ENCODE assay signal across 8 mouse cellular contexts in the genomic region with DNA sequence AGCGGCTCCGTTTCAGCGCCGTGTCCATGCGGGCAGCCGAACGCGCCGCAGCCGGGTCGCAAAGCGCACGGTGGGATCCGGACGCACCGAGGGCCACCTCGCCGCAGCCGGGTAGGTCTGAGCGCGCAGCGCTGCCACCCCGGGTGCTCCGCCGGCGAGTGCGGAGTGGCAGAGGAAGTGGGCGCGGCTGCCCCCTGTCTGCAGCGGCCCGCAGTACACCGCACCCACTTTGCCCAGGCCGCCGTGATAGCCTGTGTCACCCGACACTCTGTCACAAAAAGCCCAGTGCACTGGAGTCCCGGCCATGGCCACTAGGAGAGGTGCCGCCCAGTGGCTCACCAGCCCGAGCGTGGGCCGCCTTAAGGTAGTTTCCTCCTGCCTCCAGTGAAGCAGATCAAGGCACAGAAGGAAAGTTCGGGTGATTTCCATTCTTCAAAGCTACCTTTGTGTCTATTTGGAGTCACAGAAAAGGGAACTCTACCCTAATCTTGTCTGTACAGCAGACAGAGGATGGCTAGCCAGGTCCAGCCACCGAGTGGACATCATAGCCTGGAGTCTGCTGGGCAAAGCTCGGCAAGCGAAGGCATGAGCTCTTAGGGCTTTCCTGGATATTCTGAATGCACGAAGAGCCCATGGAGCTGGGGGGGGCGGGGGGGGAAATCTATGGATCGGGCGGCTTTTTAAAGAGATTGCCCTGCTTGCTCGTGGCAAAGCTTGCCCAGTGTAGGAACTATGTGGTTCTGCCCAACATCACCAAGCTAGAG. TPM values are rescaled to one million over a fixed set of nuclear protein-coding genes. Genes with fewer than 3 reads are reported as not detected.
DNase-seq lines count a peak whose midpoint lies in the region; ATAC-seq lines count a peak whose summit lies in the region.

A gene (minus strand): TSS at position 149 of the 764 bp plus-strand sequence.

- no peaks in the 10 kb centered on the region for H3K36me3 ChIP-seq in embryonic facial prominence, embryonic 12.5 days
- H3K36me3 ChIP-seq in midbrain, embryonic 11.5 days (ENCODE audit: control insufficient read depth, insufficient read depth, low read length), result no peaks in the 10 kb centered on the region

- peak within 1 kb of the TSS; percentile 75 for H3K4me2 ChIP-seq in embryonic facial prominence, embryonic 12.5 days (replicated peaks)
- H3K4me2 ChIP-seq in midbrain, embryonic 11.5 days, result peak within 1 kb of the TSS; percentile 96

- peaks cover 18% of the 10 kb centered on the region for H3K4me1 ChIP-seq in embryonic facial prominence, embryonic 12.5 days
- H3K4me1 ChIP-seq in midbrain, embryonic 11.5 days (ENCODE audit: control insufficient read depth, insufficient read depth, low read length), result no peaks in the 10 kb centered on the region; the same call in 1 of the 2 replicates

- ATAC-seq in embryonic facial prominence, embryonic 12.5 days (ENCODE audit: insufficient number of reproducible peaks, insufficient read depth, low FRiP score, low TSS enrichment), result peak; percentile 89
- peak; percentile 97 for ATAC-seq in midbrain, embryonic 11.5 days (ENCODE audit: low FRiP score)

- H3K9ac ChIP-seq in embryonic facial prominence, embryonic 12.5 days, result peak within 1 kb of the TSS; percentile 80
- peak within 1 kb of the TSS; percentile 70 for H3K9ac ChIP-seq in midbrain, embryonic 11.5 days (ENCODE audit: low read length)

- intact Hi-C loops in left cerebral cortex, postnatal 4 days (cut with DNase I), result loop anchor here (5.0 kb wide), 1 partner anchor 44 kb away; no protein-coding TSS in a partner anchor

- peak within 1 kb of the TSS; percentile 75 for H3K4me3 ChIP-seq in embryonic facial prominence, embryonic 12.5 days
- peak within 1 kb of the TSS; percentile 56 for H3K4me3 ChIP-seq in midbrain, embryonic 11.5 days (ENCODE audit: low read depth, low read length)

- no peaks in the 10 kb centered on the region for H3K27me3 ChIP-seq in embryonic facial prominence, embryonic 12.5 days
- peaks cover 5% of the 10 kb centered on the region for H3K27me3 ChIP-seq in midbrain, embryonic 11.5 days (ENCODE audit: control insufficient read depth, insufficient read depth, low read length)

- H3K9me3 ChIP-seq in embryonic facial prominence, embryonic 12.5 days, result no peaks in the 10 kb centered on the region
- H3K9me3 ChIP-seq in midbrain, embryonic 11.5 days (ENCODE audit: control insufficient read depth, low read length), result no peaks in the 10 kb centered on the region

- peak within 1 kb of the TSS; percentile 75 for H3K27ac ChIP-seq in embryonic facial prominence, embryonic 12.5 days
- H3K27ac ChIP-seq in midbrain, embryonic 11.5 days (ENCODE audit: low read depth, low read length), result peak within 1 kb of the TSS; percentile 4; the same call in 1 of the 2 replicates

- DNase-seq in 3134 (ENCODE audit: extremely low read depth, insufficient read length, low spot score), result peak; percentile 89
- DNase-seq in adrenal gland, postnatal 36 days, result peak; percentile 95 to 96
- peak; percentile 99 for DNase-seq in heart, adult 11 months
- peak; percentile 93 for DNase-seq in kidney, adult 11 months
- DNase-seq in left cerebral cortex, postnatal 4 days, result peak; percentile 94
- DNase-seq in midbrain, embryonic 11.5 days (ENCODE audit: low spot score, missing footprints), result peak; percentile 100
- peak; percentile 93 for DNase-seq in right cerebral cortex, postnatal 4 days

- 9% methylated on average over 49 of the region's 49 CpGs for WGBS in embryonic facial prominence, embryonic 12.5 days
- WGBS in midbrain, embryonic 11.5 days, result 8% methylated on average over 48 of the region's 49 CpGs

RNA-seq across cellular contexts. Expression of the gene that starts here (rescaled TPM):
- 100 to 1,000 TPM; 147 to 211 TPM for total RNA-seq in adrenal gland, postnatal 36 days (2021)
- polyA plus RNA-seq in embryonic facial prominence, embryonic 12.5 days (2016; fragmentation: Nextera tagmentation; extraction: Ambion mirVana), result 34.7 and 36.3 TPM in 2 replicates
- total RNA-seq in left cerebral cortex, postnatal 4 days (2021), result 100 to 1,000 TPM; 140 to 147 TPM
- 15.3 and 15.8 TPM in 2 replicates for polyA plus RNA-seq in midbrain, embryonic 11.5 days (2014; fragmentation: Nextera tagmentation; extraction: Ambion mirVana)

Comparison
In these comparisons a context has a peak if more than half of its experiments do, and no peak if none do; other contexts are left out.
1. Peak in every context shown above with its lines: DNase-seq, ATAC-seq, H3K4me3 ChIP-seq and H3K27ac ChIP-seq.